Mouse (Mus musculus) liver, embryonic 14.5 days (tissue): ENCODE measurements at regions not wholly inside any gene's neighbourhood (a gene's known extent, or its start where the extent isn't known, plus 50 kb on each side); places are given as distances from the start of the nearest gene placed in this dataset.

Experiments
- CTCF ChIP-seq: IDR thresholded peaks from 2 replicates; pipeline ENCODE4 v1.5.1; 2016; ENCODE audit warnings: antibody characterized with exemption, low read depth, control low read depth
- EP300 ChIP-seq: IDR thresholded peaks from 2 replicates; pipeline ENCODE4 v1.6.1; 2016; ENCODE audit warnings: antibody characterized with exemption, low read depth

- TF ChIP-seq CTCF (no peak), EP300 (no peak)
Measured at GRCm38 (mm10) chr10:92404697-92405293, 317.4 kb downstream of the Nedd1 start.
